Mouse (Mus musculus): ENCODE results near the gene Gpr88.

DNA sequence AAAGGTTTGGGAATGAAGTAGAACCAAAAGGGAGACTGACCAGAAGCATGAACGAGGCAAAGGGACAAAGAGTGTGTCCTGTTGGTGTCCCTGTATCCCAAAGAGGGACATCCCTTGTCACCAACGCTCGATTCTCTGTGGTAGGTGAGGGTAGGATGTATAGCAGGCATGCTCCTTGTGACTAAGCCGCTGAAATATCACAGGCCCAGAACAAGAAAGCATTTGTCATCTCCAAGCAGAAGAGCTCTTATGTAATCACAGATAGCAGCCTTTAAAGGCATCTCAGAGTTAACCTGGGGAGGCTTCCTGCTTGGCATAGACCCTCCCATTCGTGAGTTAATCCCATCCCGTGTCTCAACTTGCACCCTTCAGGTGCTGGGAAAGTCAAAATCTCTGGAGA, 8.8 kb downstream of the Gpr88 start:
- TF ChIP-seq USF1 (IDR thresholded peaks at IDR 0.05; ENCODE audit: low read depth, low read length) (no peak), CTCF (IDR thresholded peaks at IDR 0.05 in 2 of 3, conservative IDR thresholded peaks at IDR 0.05 in 1 of 3; ENCODE audit: control insufficient read depth in 1 of 3, insufficient read depth in 1 of 3, low read depth in 2 of 3, low read length in 3 of 3, poor library complexity in 1 of 3, severe bottlenecking in 1 of 3) (no peak), SIN3A (IDR thresholded peaks at IDR 0.05; ENCODE audit: low read length) (no peak), POLR2A (IDR thresholded peaks at IDR 0.05; ENCODE audit: control insufficient read depth in 1 of 2, insufficient read depth in 1 of 2, low read depth in 1 of 2, low read length in 2 of 2, poor library complexity in 1 of 2) (no peak), EP300 (IDR thresholded peaks at IDR 0.05; ENCODE audit: low read depth in 1 of 2, low read length in 2 of 2) (no peak), MXI1 (IDR thresholded peaks at IDR 0.05; ENCODE audit: low read depth, low read length) (no peak), CHD1 (IDR thresholded peaks at IDR 0.05; ENCODE audit: low read depth, low read length) (no peak), ZC3H11A (IDR thresholded peaks at IDR 0.05; ENCODE audit: low read depth, low read length) (no peak), MAFK (IDR thresholded peaks at IDR 0.05; ENCODE audit: borderline replicate concordance, low read depth, low read length) (no peak), MYB (IDR thresholded peaks at IDR 0.05; ENCODE audit: low read depth, low read length) (no peak), MAZ (IDR thresholded peaks at IDR 0.05; ENCODE audit: low read depth, low read length) (no peak), NRF1 (IDR thresholded peaks at IDR 0.05; ENCODE audit: insufficient read depth, low read depth, low read length, poor library complexity, severe bottlenecking) (no peak), GATA1 (IDR thresholded peaks at IDR 0.05; ENCODE audit: low read depth, low read length) (no peak), CHD2 (IDR thresholded peaks at IDR 0.05; ENCODE audit: low read length) (no peak)
